Mouse (Mus musculus): ENCODE measurements around the gene Fkbp10. TPM values are rescaled to one million over a fixed set of nuclear protein-coding genes. Genes with fewer than 3 reads are reported as not detected.

Gene Fkbp10
- total RNA-seq (2015; ENCODE audit: low replicate concordance), result not detected in 2 replicates
- not detected in 2 replicates for total RNA-seq (2017; ENCODE audit: low replicate concordance)

DNA sequence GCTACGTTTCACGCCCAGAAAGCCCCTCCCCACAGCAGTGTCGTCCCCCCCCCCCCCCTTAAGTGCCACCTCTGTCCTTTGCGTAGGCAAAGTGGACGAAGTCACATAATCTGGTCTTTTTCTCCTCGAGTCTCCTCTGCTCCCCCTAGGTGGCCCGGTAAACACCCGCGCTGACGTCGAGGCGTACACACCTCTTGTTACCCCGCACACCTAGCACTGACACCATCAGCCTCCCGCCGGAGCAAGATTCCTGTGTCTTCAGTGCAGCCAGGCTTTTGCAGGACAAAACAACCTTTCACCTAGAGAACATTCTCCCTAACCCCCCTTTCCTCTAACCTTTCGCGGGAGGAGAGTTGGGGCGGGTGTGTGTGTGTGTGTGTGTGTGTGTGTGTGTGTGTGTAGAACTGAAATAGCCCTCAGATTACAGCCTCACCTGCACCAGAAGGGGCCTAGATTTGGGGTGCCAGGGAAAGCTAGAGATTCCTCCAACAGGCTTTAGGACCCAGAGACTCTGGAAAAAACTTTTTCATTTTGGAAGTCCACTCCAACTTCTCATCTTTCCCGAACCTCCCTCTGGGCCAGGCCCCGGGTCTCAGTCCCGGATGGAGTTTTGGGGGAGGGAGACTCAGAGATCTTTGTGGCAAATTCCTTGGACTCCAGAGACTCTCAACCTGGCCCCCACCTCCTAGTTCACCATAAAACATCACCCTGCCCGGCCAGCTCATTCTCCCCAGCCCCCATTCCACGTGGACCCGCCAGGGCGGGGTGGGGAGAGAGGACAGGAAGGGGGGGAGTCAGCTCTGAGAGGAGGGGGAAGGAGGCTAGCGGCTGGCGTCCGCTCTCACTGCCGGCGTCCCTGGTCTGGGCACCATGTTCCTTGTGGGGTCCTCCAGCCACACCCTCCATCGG lies at the start of gene Fkbp10:
Gene Fkbp10, plus strand, starts transcription at position 784 of the 909 bp plus-strand sequence.
- no peak for ATAC-seq (replicated peaks; ENCODE audit: low FRiP score, poor library complexity, severe bottlenecking)

DNA sequence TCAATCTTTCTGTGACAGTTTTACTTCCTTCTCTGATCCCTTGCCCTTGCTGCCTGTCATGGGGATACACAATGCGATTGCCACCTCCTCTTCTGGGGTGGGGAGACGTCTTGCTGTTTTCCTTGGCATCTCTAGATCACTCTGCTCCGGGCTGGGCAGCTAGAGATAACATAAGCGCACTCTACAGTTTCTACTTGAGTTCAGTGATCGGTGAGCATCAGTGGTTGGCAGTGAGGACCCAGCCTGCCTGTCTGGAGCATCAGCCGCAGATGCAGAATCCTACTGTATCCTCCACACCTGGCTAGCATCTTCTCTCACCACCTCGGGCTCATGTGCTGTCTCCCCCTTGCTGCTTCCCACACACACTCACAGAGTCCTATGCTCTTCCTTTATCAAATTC lies 46.4 kb upstream of the Fkbp10 start:
- ATAC-seq (replicated peaks; ENCODE audit: low FRiP score, poor library complexity, severe bottlenecking), result no peak

- no peak for ATAC-seq (replicated peaks; ENCODE audit: low FRiP score, poor library complexity, severe bottlenecking)
Measured at GRCm38 (mm10) chr11:100369822-100370221, 45.7 kb upstream of the Fkbp10 start.

DNA sequence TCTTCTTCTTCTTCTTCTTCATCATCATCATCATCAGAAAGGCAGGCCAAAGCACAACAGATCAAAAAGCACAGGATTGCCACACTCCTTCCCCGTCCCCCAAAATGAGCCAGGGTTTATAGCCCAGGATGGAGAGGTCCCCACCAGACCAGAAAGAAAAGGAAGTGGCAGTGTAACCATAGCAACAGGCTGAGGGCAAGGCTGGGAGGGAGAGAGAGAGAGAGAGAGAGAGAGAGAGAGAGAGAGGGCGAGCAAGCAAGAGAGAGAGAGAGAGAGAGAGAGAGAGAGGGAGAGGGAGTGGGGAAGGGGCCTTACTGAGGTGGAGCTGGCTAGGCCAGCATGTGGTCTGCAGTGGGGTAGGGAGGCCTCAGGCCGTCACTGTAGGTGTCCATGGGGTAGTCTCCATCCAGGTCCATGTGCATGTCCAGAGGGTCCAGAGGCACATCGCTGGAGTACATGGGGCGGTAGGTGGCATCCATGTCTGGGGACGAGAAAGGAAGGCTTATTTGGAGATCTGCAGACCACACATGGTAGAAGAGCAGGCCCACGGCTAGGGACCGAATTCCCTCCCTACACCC lies 43.4 kb upstream of the Fkbp10 start:
- no peak for ATAC-seq (replicated peaks; ENCODE audit: low FRiP score, poor library complexity, severe bottlenecking)

GRCm38 (mm10) chr11:100375127-100375526 lies 40.4 kb upstream of the Fkbp10 start:
- ATAC-seq (replicated peaks; ENCODE audit: low FRiP score, poor library complexity, severe bottlenecking), result no peak

GRCm38 (mm10) chr11:100376005-100376404 lies 39.5 kb upstream of the Fkbp10 start:
- ATAC-seq (replicated peaks; ENCODE audit: low FRiP score, poor library complexity, severe bottlenecking), result no peak

DNA sequence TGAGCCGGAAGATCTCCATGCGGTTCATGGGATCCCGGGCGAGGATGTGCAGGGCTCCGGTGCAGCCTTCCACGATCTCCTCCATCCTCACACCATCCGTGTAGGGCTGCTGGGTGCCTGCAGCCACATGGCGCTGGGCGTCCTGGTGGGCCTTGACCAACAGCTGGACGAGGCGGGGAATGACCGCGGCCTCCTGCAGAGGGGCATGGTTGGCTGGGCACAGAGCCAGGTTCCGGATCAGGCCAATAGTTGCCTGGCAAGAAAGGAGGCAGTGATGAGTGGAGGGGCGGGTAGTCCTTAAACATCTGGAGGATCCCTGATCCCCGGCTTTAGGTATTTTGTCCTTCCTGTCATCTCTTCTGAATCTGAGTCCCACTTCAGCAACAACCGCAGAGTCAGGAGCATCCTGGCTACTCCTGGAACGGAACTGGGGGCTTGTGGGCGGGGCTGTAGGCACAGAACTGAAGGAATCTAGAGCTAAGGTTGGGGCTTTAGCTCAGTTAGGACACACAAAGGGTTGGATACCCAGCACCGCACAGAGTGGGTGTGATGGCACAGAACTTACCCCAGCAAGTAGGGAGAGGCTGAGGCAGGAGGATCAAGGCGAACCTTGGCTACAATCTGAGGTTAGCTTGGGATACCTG lies 38.6 kb upstream of the Fkbp10 start:
- ATAC-seq (replicated peaks; ENCODE audit: low FRiP score, poor library complexity, severe bottlenecking), result no peak

DNA sequence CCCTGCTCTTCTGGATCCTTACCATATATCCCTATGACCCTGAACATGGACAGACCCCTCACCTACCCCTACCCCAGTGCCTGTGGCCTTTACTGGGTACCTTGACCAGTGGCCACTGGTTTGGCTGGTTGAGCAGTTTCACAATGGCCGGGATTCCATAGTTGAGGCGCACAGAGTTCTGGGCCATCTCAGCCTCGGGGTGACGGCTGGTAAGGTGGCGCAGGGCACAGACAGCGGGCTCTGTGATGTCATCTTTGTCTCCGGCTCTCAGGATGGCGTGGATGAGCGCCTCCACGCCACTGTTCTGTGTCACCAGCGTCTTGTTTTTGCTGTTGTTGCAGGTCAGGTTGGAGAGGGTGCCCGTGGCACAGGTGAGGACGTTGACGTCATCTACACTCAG lies 37.5 kb upstream of the Fkbp10 start:
- no peak for ATAC-seq (replicated peaks; ENCODE audit: low FRiP score, poor library complexity, severe bottlenecking)

GRCm38 (mm10) chr11:100378446-100378845 lies 37.1 kb upstream of the Fkbp10 start:
- no peak for ATAC-seq (replicated peaks; ENCODE audit: low FRiP score, poor library complexity, severe bottlenecking)

DNA sequence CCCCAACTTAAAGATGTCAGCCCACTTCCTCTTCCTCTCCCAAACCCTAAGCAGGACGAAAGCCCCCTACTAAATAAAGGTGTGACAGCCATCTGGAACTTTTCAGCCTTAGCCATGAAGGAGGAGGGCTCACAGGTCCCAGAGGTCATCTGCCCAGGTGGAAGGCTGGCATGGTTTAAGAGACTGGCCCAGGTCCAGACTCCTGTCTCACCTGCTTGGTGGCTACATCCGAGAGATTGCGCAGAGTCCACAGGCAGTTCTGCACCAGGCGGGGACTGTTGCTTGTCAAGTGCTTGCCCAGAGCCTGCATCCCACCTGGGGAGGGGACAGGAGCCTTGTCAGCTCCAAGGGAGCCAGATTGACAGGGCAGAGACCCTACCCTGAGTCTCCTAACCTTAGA lies 36.2 kb upstream of the Fkbp10 start:
- no peak for ATAC-seq (replicated peaks; ENCODE audit: low FRiP score, poor library complexity, severe bottlenecking)

- no peak for ATAC-seq (replicated peaks; ENCODE audit: low FRiP score, poor library complexity, severe bottlenecking)
Measured at GRCm38 (mm10) chr11:100382682-100383081, 32.8 kb upstream of the Fkbp10 start.

GRCm38 (mm10) chr11:100385016-100385415 lies 30.5 kb upstream of the Fkbp10 start:
- ATAC-seq (replicated peaks; ENCODE audit: low FRiP score, poor library complexity, severe bottlenecking), result no peak

DNA sequence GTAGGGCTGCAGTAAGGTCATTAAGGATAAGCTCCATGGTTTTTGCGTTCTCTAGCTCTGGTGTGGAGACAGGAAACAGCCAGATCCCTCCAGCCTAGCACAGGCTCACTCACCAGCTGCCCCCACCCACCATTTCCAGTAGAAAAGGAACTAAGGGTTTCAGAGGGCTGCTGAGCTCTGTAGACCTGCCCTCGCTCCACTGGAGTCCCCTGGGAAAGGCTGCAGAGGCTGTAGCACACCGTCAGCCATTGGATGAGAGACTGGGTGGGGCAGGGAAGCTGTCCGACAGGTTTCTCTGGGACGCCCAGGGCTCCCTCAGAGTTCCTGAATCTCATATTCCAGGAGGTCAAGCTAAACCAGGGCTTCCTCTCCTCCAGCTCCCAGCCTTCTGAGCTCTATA lies 28.9 kb upstream of the Fkbp10 start:
- ATAC-seq (replicated peaks; ENCODE audit: low FRiP score, poor library complexity, severe bottlenecking), result no peak

- no peak for ATAC-seq (replicated peaks; ENCODE audit: low FRiP score, poor library complexity, severe bottlenecking)
Measured at GRCm38 (mm10) chr11:100387111-100387510, 28.4 kb upstream of the Fkbp10 start.

GRCm38 (mm10) chr11:100387589-100388375 lies 27.7 kb upstream of the Fkbp10 start:
- no peak for ATAC-seq (replicated peaks; ENCODE audit: low FRiP score, poor library complexity, severe bottlenecking)

DNA sequence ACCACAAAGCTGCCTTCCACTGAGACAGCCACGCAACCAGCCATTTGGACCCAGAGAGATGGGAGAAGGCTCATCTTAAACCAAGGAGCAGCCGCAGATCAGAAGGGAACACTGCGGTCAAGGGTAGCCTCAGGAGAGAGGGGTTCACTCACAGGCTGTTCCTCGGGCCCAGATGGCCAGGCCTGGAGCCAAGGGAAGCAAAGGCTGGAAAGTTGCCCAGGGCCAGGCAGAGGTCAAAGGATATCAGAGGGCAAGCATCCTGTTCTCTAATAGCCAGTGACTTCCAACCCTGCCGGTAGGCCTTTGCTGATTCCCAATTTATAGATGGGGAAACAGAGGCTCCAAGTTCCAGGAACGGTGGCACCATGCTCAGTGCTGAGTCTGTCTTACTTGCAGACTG lies 26.9 kb upstream of the Fkbp10 start:
- no peak for ATAC-seq (replicated peaks; ENCODE audit: low FRiP score, poor library complexity, severe bottlenecking)

DNA sequence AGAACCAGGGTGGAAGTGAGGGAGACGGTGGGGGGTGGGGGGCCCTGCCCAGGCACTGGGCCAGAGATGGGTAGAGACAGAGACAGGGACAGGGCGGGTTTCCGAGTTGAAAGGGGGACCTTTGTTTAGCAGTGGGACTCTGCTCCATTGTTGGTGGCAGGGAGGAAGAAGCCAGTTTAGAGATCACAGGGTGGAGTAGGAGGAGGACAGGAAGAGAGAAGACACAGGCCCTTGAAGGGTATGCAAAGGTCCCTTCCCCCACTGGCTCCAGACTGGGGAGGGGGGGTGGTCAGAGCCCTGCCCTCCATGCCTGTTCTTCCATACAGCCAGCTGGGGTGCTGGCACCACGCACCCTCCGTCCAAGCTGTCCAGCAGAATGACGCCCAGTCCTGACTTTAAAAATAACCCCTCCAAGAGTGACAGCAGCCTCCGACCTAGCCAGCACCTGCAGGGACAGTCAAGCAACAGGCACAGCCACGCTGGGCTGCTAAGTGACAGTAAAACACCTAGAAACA lies 25.5 kb upstream of the Fkbp10 start:
- no peak for ATAC-seq (replicated peaks; ENCODE audit: low FRiP score, poor library complexity, severe bottlenecking)

DNA sequence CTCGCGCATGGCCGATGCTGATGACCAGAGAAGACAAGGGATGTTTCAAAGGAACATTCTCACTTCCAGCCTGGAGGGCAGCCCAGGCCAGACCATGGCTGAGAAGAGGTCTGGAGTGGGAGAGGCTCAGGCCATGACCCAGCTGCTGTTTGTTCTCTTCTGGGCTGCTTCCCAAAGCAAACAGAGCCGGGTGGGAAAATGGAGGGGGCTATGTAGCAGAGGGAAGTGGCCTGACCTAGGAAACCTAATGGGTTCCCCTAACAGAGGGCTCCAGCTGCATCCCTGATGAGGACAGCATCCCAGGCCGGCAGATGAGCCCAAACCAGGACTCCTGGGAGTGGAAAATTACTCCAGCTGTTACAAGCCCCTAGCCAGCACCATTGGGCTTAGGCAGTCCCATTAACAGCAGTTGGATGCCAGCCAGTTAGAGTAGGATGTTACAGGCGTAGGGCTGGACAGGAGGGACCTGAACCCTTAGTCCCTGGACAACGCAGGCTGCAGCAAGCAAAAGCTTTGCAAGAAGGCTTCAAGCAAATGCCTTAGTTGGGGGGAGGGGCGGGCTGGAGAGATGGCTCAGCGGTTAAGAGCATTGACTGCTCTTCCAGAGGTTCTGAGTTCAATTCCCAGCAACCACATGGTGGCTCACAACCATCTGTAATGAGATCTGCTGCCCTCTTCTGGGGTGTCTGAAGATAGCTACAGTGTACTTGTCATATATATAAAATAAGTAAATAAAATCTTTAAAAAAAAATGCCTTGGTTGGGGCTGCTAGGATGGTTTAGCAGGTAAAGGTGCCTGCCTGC lies 24.2 kb upstream of the Fkbp10 start:
- ATAC-seq (replicated peaks; ENCODE audit: low FRiP score, poor library complexity, severe bottlenecking), result no peak

- no peak for ATAC-seq (replicated peaks; ENCODE audit: low FRiP score, poor library complexity, severe bottlenecking)
Measured at GRCm38 (mm10) chr11:100391884-100392345, 23.6 kb upstream of the Fkbp10 start.
